Mouse (Mus musculus) retina, postnatal 7 days (tissue): Measurements from ENCODE around the gene Tyro3.

Experiments
- DNase-seq: peaks from one replicate; pipeline ENCODE4 v3.0.0-alpha.2; 2012; ENCODE audit warnings: low read depth, low spot score

Tyro3 gene

GRCm38 (mm10) chr2:119797279-119797783 is at the start of gene Tyro3:
TSS of gene Tyro3 (plus strand) at chr2:119797733.
- DNase-seq = no peak

- DNase-seq = no peak
Observed at GRCm38 (mm10) chr2:119749260-119749659, 48.3 kb upstream of the Tyro3 start.

DNA sequence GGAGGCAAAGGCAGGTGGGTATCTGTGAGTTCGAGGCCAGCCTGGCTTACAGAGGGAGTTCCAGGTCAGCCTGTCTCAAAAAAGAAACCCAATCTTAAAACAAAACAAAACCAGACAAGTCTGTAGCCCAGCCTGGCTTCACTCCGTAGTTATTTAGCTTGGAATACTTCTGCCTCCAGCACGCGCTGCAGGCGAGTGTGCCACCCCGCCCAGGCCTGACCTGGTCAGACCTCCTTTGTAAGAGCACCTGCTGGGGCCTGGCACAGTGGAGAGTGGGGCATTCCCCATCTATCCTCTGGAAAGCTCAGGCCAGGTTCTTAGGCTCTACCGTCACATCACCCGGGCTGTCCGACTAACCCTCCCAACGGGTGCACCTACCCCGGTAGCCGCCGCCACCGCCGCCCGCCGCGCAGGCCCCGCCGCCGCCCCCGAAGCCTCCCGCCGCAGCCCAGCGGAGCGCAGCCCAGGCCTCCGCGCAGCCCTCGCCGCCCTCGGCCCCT is 39.9 kb upstream of the Tyro3 start:
- no peak for DNase-seq

DNA sequence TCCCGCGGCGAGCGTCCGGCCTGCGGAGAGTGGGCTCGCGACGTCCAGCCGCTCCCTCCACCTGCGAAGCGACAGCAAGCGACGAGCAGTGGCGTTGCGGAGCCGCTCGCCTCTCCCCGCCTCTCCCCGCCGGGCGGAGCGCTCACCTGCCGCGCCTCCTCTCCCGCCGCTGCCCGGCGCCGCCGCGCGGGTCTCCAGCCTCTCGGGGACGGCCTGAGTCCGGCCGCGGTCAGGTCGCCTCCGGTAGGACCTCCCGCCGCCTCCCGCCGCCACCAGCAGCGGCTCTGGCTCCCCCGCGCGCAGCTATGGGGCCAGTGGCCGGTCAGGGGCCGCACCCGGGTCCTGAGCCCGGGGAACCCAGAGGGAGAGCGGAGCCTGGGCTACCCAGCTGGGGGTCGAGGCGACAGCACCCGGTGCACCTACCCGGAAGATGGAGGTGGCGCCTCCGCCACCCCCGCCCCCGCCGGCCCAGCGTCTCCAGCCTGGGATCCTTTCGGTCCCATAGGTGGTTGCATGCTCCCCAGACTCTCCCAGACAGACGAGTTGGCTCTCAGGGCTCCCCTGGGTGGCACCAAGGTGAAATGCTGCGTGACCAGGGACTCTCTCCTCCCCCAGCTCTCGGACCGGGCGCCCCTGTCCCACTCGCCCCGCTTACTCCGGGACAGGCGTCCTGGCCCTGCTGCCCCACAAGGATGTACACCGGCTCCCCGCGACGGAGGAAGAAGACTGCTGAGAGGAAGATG is 39.3 kb upstream of the Tyro3 start:
- peak; percentile 30 for DNase-seq

- no peak for DNase-seq
Observed at GRCm38 (mm10) chr2:119758844-119759835, 38.4 kb upstream of the Tyro3 start.

DNA sequence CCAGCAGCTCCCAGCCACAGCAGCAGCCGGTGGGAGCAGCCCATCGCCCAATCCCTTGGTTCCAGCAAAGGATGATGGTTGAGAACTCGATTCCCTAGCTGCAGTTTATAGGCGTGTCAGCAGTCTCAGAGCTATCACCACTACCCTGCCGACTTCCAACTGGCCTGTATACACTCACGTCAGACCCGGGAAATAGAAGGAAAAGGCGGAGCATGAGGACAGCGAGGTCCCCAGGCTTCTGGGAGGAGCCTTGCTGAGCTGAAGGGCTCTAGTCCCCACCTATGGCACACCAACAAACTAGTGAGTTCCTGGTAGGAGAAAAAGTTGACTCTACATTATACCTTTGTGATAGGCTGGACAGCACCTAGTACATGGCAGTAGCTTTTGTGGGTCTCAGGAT is 37.3 kb upstream of the Tyro3 start, which contains the start of gene Ltk:
TSS of gene Ltk (minus strand) at position 181 of the 400 bp plus-strand sequence.
- no peak for DNase-seq

- no peak for DNase-seq
Observed at GRCm38 (mm10) chr2:119762276-119762675, 35.3 kb upstream of the Tyro3 start.

GRCm38 (mm10) chr2:119763924-119764323 is 33.6 kb upstream of the Tyro3 start:
- no peak for DNase-seq

GRCm38 (mm10) chr2:119767246-119767645 is 30.3 kb upstream of the Tyro3 start:
- no peak for DNase-seq

- peak; percentile 72 for DNase-seq
Observed at GRCm38 (mm10) chr2:119787206-119787883, 10.2 kb upstream of the Tyro3 start, which contains the start of gene Rpap1. TSS of gene Rpap1 (minus strand) at chr2:119787537.

DNA sequence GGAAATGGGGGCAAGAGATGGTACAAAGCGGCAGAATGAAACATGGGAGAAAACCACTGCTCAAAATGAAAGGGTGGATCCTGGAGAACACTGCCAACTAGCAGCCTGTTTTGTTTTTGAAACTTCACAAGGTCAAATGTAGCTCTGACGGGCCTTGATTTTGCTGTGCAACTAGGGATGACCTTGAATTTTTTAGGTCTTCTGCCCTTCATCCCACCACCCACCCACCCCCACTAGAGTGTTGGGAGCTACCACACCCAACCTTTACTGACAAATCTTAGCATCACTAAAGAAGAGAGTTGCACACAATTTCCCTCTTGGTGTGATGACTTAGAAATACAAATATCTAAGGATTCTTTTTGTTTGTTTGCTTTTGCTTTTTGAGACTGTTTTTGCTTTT is 7.5 kb upstream of the Tyro3 start:
- DNase-seq = no peak

DNA sequence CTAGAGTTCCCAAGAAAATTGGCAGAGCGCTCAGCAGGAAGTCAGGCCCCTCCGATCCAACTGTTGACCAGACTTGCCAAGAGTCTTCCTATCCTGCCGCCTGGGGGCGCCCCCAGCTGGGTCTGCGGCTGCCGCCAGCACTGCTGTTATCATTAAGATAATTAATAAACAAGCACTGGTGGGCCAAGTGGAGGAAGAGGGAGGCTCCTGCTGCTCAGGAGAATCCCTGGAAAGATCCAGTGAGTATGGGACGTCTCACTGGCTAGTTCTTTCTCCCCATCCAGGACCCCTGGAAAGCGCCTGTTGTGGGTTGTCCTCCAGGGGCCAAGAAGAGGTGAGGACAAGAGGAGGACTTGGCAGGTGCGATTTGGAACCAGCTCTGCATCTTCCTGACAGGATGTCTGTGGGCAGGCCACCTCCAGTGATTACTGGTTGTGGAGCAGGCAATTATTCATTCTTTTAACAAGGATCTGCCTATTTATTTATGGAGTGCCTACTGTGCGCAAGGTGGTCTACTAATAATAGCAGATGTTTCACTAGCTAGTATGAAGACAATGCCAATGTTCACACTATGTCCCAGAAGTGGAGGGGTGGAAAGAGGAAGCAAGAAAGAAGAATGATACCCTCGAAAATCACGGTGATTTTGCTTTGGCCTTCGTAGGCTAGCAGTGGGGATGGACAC is 854 bp downstream of the Tyro3 start:
- peak; percentile 44 for DNase-seq

DNA sequence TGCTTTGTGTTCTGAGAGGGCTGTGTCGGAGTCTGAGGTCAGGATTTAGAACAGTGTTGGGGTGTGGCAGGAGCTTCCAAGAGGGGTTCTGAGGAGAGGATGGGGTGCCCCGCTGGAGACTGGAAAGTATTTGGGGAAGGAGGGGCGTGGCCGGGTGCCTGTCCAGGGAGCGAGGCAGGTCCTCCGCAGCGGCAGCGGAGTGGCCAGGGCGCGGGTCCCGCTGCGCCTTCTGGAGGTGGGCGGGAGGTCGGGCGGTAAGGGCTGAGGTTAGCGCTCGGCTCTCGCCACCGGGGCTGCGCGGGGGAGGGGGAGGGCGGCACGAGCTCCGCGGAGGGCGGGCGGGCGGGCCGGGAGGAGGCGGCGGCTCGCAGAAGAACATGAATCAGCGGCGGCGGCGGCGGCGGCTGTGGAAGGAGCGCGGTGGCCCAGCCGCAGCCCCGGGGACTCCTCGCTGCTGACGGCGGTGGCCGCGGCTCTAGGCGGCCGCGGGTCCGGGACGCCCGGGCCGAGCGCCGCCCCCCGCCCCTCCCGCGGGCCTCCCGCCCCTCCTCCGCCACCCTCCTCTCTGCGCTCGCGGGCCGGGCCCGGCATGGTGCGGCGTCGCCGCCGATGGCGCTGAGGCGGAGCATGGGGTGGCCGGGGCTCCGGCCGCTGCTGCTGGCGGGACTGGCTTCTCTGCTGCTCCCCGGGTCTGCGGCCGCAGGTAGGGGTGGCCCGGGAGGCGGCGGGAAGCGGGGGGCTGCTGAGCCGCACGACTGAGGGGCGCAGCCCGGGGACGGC is 1.8 kb downstream of the Tyro3 start:
- DNase-seq = peak; percentile 27

- DNase-seq = no peak
Observed at GRCm38 (mm10) chr2:119799961-119800550, 2.5 kb downstream of the Tyro3 start.

- DNase-seq = no peak
Observed at GRCm38 (mm10) chr2:119800876-119801846, 3.6 kb downstream of the Tyro3 start.

- DNase-seq = no peak
Observed at GRCm38 (mm10) chr2:119802767-119803617, 5.5 kb downstream of the Tyro3 start.

GRCm38 (mm10) chr2:119803618-119804274 is 6.2 kb downstream of the Tyro3 start:
- no peak for DNase-seq
